Mouse (Mus musculus) midbrain, embryonic 10.5 days (tissue): Measurements from ENCODE around the gene Zcchc24. TPM values are rescaled to one million over a fixed set of nuclear protein-coding genes. Genes with fewer than 3 reads are reported as not detected.

Experiments used
- DNase-seq: peaks from one replicate; pipeline ENCODE4 v3.0.0-alpha.2; 2017; ENCODE audit warnings: low spot score
- H3K27ac ChIP-seq: fragments of 300-500 bp; sonication (generic); replicated peaks from 2 replicates; pipeline ENCODE4 v1.5.1; 2016; ENCODE audit warnings: mild to moderate bottlenecking
- H3K27me3 ChIP-seq: fragments of 300-500 bp; sonication (generic); 2 replicates; pipeline ENCODE4 v1.6.1; 2016; ENCODE audit warnings: low read depth, mild to moderate bottlenecking; ENCODE audit not compliant: poor library complexity, severe bottlenecking
- H3K36me3 ChIP-seq: fragments of 300-500 bp; sonication (generic); 2 replicates; pipeline ENCODE4 v1.6.1; 2016; ENCODE audit warnings: mild to moderate bottlenecking, moderate library complexity
- H3K4me1 ChIP-seq: fragments of 300-500 bp; sonication (generic); 2 replicates; pipeline ENCODE4 v1.6.1; 2016
- H3K4me3 ChIP-seq: fragments of 300-500 bp; sonication (generic); 2 replicates; pipeline ENCODE4 v1.5.1; 2016; ENCODE audit warnings: mild to moderate bottlenecking, moderate library complexity
- H3K9me3 ChIP-seq: fragments of 300-500 bp; sonication (generic); replicated peaks from 2 replicates; pipeline ENCODE4 v1.6.1; 2016; ENCODE audit warnings: mild to moderate bottlenecking
- WGBS: fragments of 180-500 bp; shearing (Covaris S2); methylation state at CpG from one replicate; pipeline ENCODE4 v1.1.7; 2016; 5-methylcytosine and 5-hydroxymethylcytosine counted together
- polyA plus RNA-seq: library from polyadenylated mRNA; unstranded; fragments of >200 nt; fragmentation: Nextera tagmentation; extraction: Ambion mirVana; gene quantifications from 2 replicates; pipeline ENCODE4 v1.2.1, GENCODE M21; 2016

Gene Zcchc24
- polyA plus RNA-seq, 1 experiment from 2014 or later = 6.4 TPM

DNA sequence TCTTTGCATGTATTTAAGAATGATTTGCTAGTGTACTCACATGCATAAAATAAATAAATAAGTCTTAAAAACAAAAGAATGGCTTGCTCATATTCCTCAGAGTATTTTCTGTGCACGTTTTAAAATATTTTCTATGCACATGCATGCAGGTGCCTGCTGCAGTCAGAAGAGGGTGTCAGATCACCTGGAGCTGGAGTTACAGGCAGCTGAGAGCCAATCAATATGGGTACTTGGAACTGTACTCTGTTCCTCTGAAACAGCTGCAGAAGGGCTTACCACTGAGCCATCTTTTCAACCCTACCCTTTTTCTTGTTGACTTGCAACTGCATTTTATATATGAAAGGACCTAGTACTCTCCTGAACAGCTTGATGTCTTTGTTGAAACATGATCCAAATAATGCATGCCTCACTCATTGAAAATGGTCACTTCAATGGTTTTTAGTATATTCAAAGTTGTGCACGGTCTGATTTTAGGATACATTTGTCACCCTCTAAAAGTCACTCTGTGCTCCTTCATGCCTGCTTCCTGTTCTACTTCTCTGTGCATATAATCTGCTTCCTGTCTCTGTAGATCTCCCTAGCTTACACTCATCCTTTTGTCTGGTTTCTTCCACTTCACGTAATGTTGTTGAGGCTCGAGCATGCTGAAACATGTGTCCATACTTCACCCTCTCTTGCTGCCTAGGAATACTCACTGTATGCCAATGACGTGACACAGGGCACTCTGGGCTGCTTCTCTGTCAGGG lies 47.7 kb downstream of the Zcchc24 start:
- Histone ChIP-seq H3K27me3 (no peaks in the 10 kb centered on the region), H3K4me1 (peaks cover 36% of the 10 kb centered on the region)
- 88% methylated on average over 5 of the region's 5 CpGs for WGBS

DNA sequence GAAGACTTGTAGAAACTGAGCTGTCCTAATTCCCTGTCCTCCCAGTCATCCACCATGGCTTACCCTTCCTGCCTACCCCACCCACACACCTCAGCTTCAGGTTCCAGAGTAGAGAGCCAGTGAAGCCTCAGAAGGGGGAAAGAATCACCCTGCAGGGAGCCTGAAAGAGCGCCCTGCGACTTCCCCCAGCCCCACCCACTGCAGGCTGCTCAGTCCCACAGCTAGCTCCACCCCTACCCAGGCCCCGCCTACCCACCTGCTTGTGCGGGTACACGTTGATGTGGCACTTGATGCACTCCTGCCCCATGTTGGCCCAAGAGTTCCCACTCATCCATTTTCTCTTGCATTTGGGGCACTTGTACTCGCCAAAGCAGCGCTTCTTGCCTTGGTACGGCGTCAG lies 49.5 kb downstream of the Zcchc24 start:
- no peaks in the 10 kb centered on the region for H3K9me3 ChIP-seq
- H3K4me1 ChIP-seq = peaks cover 21% of the 10 kb centered on the region
- no peak overlapping the region; the same call in 1 of the 2 replicates for H3K27ac ChIP-seq
- no peaks in the 10 kb centered on the region for H3K36me3 ChIP-seq
- WGBS = 52% methylated on average over 9 of the region's 9 CpGs
- no peaks in the 10 kb centered on the region for H3K27me3 ChIP-seq
- no peak overlapping the region for H3K4me3 ChIP-seq
- no peak for DNase-seq

More for the DNA sequence above, 47.7 kb downstream of the Zcchc24 start:
- H3K9me3 ChIP-seq = no peaks in the 10 kb centered on the region
- no peak overlapping the region for H3K4me3 ChIP-seq
- no peaks in the 10 kb centered on the region for H3K36me3 ChIP-seq
- no peak overlapping the region for H3K27ac ChIP-seq
- DNase-seq = no peak

DNA sequence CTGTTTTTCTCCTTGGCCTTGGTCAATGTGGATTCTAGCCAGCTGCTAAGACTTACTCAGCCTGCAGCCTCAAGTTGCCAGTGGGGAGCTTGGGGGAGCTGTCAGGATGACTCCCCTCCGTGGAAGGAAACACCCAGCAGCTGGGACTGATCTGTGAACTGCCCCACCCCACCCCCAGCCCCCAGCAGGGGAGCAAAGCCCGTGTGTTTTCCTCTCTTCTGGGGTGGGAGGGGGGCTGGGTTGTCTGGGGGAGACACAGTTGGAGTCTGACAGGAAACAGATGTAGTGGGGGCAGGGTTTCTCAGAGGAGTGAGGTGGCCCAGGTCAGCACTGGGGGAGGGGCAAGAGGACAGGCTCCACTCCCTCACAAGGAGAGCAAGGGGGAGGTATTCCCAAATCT lies 50.4 kb downstream of the Zcchc24 start:
- H3K9me3 ChIP-seq = no peaks in the 10 kb centered on the region
- no peaks in the 10 kb centered on the region for H3K27me3 ChIP-seq
- no peaks in the 10 kb centered on the region for H3K36me3 ChIP-seq
- H3K27ac ChIP-seq = peak overlapping the region; percentile 69
- H3K4me1 ChIP-seq = peaks cover 27% of the 10 kb centered on the region
- H3K4me3 ChIP-seq = no peak overlapping the region
- DNase-seq = peak; percentile 39
- 4% methylated on average over 2 of the region's 2 CpGs for WGBS

DNA sequence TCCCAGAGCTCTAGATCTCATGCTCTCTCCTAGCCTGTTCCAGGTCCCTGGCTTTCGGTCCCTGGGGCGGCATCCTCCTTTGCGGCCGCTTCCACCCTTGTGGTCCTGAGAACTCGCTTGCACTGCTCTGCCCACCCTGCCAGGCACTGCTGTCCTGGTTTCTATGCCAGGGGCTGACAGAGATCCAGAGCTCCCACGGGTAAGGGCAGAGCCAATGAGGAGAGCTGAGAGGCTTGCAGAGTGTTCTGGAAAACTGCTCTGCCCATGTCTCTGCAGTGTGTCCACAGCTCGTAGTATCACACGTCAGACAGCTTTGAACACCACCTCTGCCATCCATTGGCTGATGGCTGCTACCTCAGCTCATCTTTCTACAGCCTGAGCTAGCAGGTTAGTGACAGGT lies 51.1 kb downstream of the Zcchc24 start:
- Histone ChIP-seq H3K4me1 (peaks cover 29% of the 10 kb centered on the region), H3K27ac (0 out of 2 replicates have a peak overlapping the region, but pooled peaks have one; percentile 20), H3K27me3 (no peaks in the 10 kb centered on the region), H3K36me3 (no peaks in the 10 kb centered on the region), H3K4me3 (no peak overlapping the region), H3K9me3 (no peaks in the 10 kb centered on the region)
- 91% methylated on average over 8 of the region's 8 CpGs for WGBS
- no peak for DNase-seq

DNA sequence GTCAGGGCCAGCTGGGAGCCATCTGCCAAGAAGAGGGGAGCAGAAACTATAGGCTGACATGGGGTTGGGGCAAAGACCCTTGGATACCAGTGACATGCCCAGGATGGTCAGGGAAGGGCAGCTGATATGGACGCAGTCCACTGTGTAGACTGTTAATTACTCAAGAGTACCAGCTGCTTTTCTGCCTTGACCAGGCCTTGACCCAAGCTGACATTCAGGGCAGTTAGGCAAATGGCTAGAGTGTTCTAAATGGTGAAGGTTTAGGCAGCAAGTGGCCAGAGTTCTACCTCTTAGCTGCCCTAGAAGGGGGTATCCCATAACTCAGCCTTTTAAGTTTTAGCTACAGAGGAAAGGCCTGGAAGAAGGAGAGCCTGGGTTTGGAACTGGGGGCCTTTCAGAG lies 52.3 kb downstream of the Zcchc24 start:
- H3K36me3 ChIP-seq = no peaks in the 10 kb centered on the region
- no peaks in the 10 kb centered on the region for H3K27me3 ChIP-seq
- H3K27ac ChIP-seq = no peak overlapping the region
- H3K4me3 ChIP-seq = no peak overlapping the region
- peaks cover 35% of the 10 kb centered on the region for H3K4me1 ChIP-seq
- DNase-seq = no peak
- 93% methylated on average over 1 of the region's 1 CpGs for WGBS
- H3K9me3 ChIP-seq = no peaks in the 10 kb centered on the region

DNA sequence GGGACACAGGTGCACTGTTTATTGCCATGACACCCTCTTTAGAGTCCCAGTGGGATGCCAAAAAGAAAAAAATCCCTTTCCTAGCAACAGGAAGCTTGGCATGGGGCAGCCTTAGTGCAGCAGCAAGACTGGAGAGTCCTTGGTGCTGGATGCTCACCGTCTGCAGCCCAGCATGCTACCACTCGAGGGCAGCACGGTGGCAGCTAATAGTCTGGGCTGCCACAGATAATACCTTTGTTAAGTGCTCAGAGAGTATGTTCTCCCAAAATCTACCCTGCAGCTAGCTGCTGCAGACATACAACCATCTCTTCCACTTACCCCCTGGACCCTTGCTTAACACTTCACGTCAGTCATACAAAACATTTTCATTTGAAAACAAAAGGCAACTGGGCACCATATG lies 55.4 kb downstream of the Zcchc24 start:
- Histone ChIP-seq H3K27ac (no peak overlapping the region), H3K27me3 (no peaks in the 10 kb centered on the region), H3K4me1 (peaks cover 51% of the 10 kb centered on the region), H3K4me3 (no peak overlapping the region), H3K36me3 (no peaks in the 10 kb centered on the region), H3K9me3 (no peaks in the 10 kb centered on the region)
- 25% methylated on average over 4 of the region's 4 CpGs for WGBS
- DNase-seq = no peak

DNA sequence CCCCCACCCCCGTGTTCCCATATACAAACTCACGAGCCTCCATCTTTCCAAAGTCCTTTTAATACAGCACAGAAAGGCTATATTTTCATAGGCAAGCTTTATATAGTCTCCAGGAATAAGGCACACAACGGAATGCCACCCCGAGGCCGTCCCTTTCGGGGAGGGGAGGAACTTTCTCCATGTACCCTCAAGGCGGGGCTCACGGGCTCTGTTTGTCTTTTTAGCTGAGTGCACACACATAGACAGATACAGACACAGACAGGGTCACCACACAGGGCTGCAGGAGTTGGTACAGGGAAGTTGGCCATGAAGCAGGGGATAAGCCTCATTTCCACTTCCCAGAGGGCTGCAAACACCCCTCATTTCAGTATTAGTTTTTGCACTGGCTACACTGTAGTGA lies 57.2 kb downstream of the Zcchc24 start:
- H3K4me1 ChIP-seq = peaks cover 49% of the 10 kb centered on the region
- no peak overlapping the region for H3K4me3 ChIP-seq
- H3K27ac ChIP-seq = peak overlapping the region; percentile 55
- DNase-seq = no peak
- WGBS = 78% methylated on average over 8 of the region's 8 CpGs
- no peaks in the 10 kb centered on the region for H3K9me3 ChIP-seq
- no peaks in the 10 kb centered on the region for H3K36me3 ChIP-seq
- no peaks in the 10 kb centered on the region for H3K27me3 ChIP-seq

DNA sequence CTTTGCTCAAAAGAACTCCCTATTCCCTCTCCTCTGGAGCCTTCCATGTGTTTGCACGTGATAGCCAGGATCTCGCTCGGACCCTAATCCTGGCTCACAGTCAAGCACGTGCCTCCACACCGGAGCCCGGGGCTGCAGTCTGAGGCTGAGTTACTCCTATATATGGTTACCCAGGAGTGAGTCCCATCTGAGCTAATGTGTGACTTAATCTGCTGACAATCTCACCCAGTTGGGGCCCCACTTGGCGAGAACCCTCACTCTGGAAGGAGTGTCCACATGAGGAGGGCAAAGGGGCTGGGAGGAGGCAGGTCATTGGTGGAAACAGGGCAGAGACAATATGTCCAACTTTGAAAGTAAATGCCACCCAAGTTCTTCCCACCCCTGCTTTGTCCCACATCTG lies 57.7 kb downstream of the Zcchc24 start:
- 83% methylated on average over 7 of the region's 7 CpGs for WGBS
- H3K27ac ChIP-seq = peak overlapping the region; percentile 55

DNA sequence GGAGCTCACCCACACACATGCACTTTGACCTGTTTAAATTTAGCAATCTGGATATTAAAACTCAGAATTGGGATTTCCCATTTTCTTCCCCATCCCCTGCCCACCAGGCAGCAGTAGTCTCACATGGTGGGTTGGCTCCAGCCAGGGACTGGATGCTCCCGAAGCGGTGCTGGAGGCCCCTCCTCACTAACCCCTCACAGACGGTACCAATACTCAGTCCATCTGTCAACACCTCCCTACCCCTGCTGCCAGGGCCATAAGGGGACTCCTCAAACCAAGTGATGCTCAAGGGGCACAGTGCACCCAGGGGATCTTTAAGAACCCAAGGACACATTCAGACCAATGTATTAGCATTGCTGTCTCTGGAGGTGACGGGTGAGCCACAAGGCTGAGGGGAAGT lies 58.2 kb downstream of the Zcchc24 start:
- WGBS = 79% methylated on average over 4 of the region's 4 CpGs
- DNase-seq = no peak
- H3K36me3 ChIP-seq = no peaks in the 10 kb centered on the region
- H3K9me3 ChIP-seq = no peaks in the 10 kb centered on the region
- peaks cover 49% of the 10 kb centered on the region for H3K4me1 ChIP-seq
- no peak overlapping the region for H3K4me3 ChIP-seq
- no peak overlapping the region for H3K27ac ChIP-seq
- no peaks in the 10 kb centered on the region for H3K27me3 ChIP-seq

More for the DNA sequence above, 57.7 kb downstream of the Zcchc24 start:
- Histone ChIP-seq H3K4me3 (no peak overlapping the region), H3K27me3 (no peaks in the 10 kb centered on the region), H3K9me3 (no peaks in the 10 kb centered on the region), H3K36me3 (no peaks in the 10 kb centered on the region), H3K4me1 (peaks cover 49% of the 10 kb centered on the region)
- DNase-seq = no peak

DNA sequence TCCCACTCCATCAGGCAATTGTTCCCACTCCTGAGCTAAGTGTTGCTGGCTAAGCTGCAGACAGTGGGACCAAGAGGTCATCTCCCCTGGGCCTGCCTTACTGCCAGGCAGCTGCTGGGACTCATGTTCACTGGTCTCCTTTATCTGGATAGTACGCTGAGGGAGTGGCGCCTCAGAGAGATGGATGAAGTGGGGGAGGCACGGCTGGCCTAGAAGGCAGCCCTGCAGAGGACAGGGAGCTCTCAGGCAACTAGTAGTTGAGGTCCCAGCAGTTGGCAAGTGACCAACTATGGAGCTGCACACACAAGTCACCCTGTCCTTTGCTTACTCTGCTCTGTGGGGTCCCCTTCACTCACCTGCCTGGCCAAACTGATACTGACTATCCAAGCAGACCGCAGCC lies 58.8 kb downstream of the Zcchc24 start:
- no peak for DNase-seq
- no peaks in the 10 kb centered on the region for H3K27me3 ChIP-seq
- no peaks in the 10 kb centered on the region for H3K9me3 ChIP-seq
- no peak overlapping the region for H3K4me3 ChIP-seq
- 80% methylated on average over 4 of the region's 4 CpGs for WGBS
- H3K4me1 ChIP-seq = peaks cover 49% of the 10 kb centered on the region
- no peaks in the 10 kb centered on the region for H3K36me3 ChIP-seq
- 0 out of 2 replicates have a peak overlapping the region, but pooled peaks have one; percentile 13 for H3K27ac ChIP-seq

DNA sequence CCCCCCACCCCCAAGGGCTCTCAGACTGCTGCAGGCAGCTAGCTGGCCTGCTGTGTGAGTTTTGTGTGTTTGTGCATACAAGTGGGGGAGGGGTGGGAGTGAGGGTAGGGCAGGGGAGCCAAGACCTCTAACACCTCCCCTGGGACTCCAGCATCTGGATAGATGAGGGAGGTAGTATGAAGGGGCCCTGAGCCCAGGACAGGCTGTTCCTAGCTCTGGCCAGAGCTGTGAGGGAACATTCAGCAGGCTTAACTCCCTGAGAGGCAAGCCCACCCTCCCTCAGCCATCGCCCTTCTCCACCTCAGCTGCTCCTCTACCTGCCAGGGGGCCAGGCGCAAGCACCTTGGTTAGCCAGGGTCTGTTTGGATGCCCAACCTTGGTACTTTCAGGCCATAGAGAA lies 59.9 kb downstream of the Zcchc24 start:
- Histone ChIP-seq H3K27me3 (no peaks in the 10 kb centered on the region), H3K4me3 (no peak overlapping the region), H3K36me3 (no peaks in the 10 kb centered on the region), H3K9me3 (no peaks in the 10 kb centered on the region), H3K27ac (peak overlapping the region; percentile 60), H3K4me1 (peaks cover 47% of the 10 kb centered on the region)
- DNase-seq = no peak
- WGBS = 68% methylated on average over 2 of the region's 2 CpGs

DNA sequence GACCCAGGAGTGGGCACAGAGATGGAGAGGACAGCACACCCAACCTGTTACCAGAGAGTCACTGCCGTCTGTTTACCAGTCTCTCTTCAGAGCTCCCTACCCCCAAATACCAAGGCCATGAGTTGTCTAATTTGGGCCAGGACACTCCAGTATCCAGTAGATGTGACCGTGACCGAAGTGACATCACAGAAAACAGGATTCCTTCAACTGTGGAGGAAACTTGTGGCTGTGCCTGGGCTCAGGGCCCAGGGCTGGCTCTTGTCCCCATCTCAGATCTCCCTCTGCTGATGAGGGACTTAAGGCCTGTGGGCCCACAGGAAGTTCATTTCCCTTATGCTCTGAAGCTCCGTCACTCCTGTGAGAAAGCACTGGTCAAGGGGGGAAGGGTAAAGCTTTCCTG lies 60.4 kb downstream of the Zcchc24 start:
- H3K4me3 ChIP-seq = no peak overlapping the region
- H3K27ac ChIP-seq = peak overlapping the region; percentile 60
- H3K4me1 ChIP-seq = peaks cover 42% of the 10 kb centered on the region
- no peak for DNase-seq
- H3K9me3 ChIP-seq = no peaks in the 10 kb centered on the region
- H3K27me3 ChIP-seq = no peaks in the 10 kb centered on the region
- 78% methylated on average over 4 of the region's 4 CpGs for WGBS
- no peaks in the 10 kb centered on the region for H3K36me3 ChIP-seq

DNA sequence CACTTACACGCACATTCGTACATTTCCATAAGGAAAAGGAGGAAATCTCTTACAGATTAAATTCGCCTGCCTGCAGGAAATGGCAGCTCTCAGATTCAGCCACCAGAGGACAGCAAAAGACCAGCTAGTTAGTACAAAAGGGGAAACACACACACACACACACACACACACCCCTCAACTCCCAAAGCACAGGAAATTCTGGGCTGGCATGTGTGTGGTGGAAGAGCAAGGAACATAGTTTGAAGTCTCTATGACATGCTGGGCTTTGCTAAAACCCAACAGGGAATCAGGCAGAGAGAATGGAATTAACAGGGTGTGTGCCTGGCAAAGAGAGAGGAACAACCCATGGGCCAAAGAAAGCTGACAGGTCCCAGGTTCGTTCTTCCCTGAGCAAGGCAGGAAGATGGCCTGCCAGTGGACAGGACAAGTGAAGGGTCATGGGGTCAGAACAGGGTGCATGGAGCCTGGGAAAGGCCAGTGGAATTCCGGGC lies 61.1 kb downstream of the Zcchc24 start:
- no peaks in the 10 kb centered on the region for H3K27me3 ChIP-seq
- DNase-seq = no peak
- H3K9me3 ChIP-seq = no peaks in the 10 kb centered on the region
- H3K36me3 ChIP-seq = no peaks in the 10 kb centered on the region
- no peak overlapping the region for H3K4me3 ChIP-seq
- 70% methylated on average over 5 of the region's 5 CpGs for WGBS
- peaks cover 40% of the 10 kb centered on the region for H3K4me1 ChIP-seq
- no peak overlapping the region; the same call in 1 of the 2 replicates for H3K27ac ChIP-seq
